Mouse (Mus musculus) midbrain, embryonic 13.5 days (tissue): ENCODE data around the gene Gsk3a. TPM values are rescaled to one million over a fixed set of nuclear protein-coding genes. Genes with fewer than 3 reads are reported as not detected.

Experiments
- ATAC-seq: fragments of 200-750 bp; cut with Nextera tagmentation; 2 replicates; pipeline ENCODE4 v1.8.0; 2017; ENCODE audit warnings: mild to moderate bottlenecking, moderate TSS enrichment, moderate library complexity
- H3K27ac ChIP-seq: fragments of 300-500 bp; sonication (generic); 2 replicates; pipeline ENCODE4 v1.5.1; 2015; ENCODE audit warnings: inconsistent platforms, mild to moderate bottlenecking, moderate library complexity
- H3K27me3 ChIP-seq: fragments of 300-500 bp; sonication (generic); 2 replicates; pipeline ENCODE4 v1.6.1; 2015; ENCODE audit warnings: mild to moderate bottlenecking, inconsistent platforms
- H3K36me3 ChIP-seq: fragments of 300-500 bp; sonication (generic); 2 replicates; pipeline ENCODE4 v1.6.1; 2015; ENCODE audit warnings: mild to moderate bottlenecking, inconsistent platforms
- H3K4me1 ChIP-seq: fragments of 300-500 bp; sonication (generic); replicated peaks from 2 replicates; pipeline ENCODE4 v1.6.1; 2015; ENCODE audit warnings: inconsistent platforms
- H3K4me2 ChIP-seq: fragments of 300-500 bp; sonication (generic); replicated peaks from 2 replicates; pipeline ENCODE4 v1.6.1; 2015; ENCODE audit warnings: moderate library complexity, mild to moderate bottlenecking, inconsistent platforms
- H3K4me3 ChIP-seq: fragments of 300-500 bp; sonication (generic); replicated peaks from 2 replicates; pipeline ENCODE4 v1.5.1; 2015; ENCODE audit warnings: mild to moderate bottlenecking, inconsistent platforms
- H3K9ac ChIP-seq: fragments of 300-500 bp; sonication (generic); replicated peaks from 2 replicates; pipeline ENCODE4 v1.6.1; 2015; ENCODE audit warnings: mild to moderate bottlenecking, inconsistent platforms
- H3K9me3 ChIP-seq: fragments of 300-500 bp; sonication (generic); 2 replicates; pipeline ENCODE4 v1.6.1; 2016; ENCODE audit warnings: mild to moderate bottlenecking, inconsistent platforms
- WGBS: fragments of 180-500 bp; shearing (Covaris S2); methylation state at CpG from one replicate; pipeline ENCODE4 v1.1.7; 2015; 5-methylcytosine and 5-hydroxymethylcytosine counted together
- polyA plus RNA-seq: library from polyadenylated mRNA; unstranded; fragments of >200 nt; fragmentation: Nextera tagmentation; extraction: Ambion mirVana; gene quantifications from 2 replicates; pipeline ENCODE4 v1.2.1, GENCODE M21; 2015

Gsk3a gene
- 13.7 and 15.9 TPM in 2 replicates for polyA plus RNA-seq

DNA sequence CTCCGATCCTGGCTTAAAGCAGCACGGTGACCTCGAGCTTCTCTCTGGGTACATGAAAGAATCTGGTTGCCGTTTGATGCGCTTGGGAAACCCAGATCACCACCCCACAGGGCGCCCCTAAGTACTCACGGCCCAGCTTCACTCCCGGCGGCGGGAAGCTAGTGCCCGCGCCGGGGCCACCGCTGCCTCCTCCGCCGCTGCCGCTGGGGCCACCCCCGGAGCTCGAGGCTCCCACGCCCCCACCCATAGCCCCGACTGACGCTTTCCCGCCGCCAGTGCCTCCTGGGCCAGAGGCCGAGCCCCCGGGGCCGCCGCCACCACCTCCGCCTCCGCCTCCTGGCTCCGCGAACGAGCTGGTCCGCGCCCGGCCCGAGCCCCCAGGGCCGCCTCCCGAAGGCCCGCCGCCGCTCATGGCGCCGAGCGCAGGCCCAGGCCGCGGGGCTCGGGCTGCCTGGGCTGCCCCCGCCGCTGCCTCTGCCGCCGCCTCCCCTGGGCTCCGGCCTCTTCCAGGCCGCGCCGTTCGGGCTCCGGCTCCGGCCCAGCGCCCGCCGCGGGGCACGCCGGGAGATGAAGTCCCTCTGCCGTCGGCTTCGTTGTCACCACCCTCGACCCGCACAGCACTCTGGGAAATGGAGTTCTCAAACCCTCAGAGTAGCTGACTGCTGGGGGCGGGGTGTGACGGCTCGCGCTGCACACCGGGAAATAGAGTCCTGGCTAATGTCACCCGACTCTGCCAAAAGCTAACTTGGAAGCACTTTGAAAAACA is at the start of gene Gsk3a:
Gene Gsk3a (minus strand): TSS at position 603 of the 766 bp plus-strand sequence.
- H3K9me3 ChIP-seq = no peaks in the 10 kb centered on the region
- H3K27ac ChIP-seq = peak within 1 kb of the TSS; percentile 85
- no peaks in the 10 kb centered on the region for H3K27me3 ChIP-seq
- H3K4me3 ChIP-seq = peak within 1 kb of the TSS; percentile 94
- peaks cover 41% of the 10 kb centered on the region for H3K4me1 ChIP-seq
- under 1% methylated on average over 65 of the region's 76 CpGs for WGBS
- H3K9ac ChIP-seq = peak within 1 kb of the TSS; percentile 99
- peak; percentile 87 for ATAC-seq
- peak within 1 kb of the TSS; percentile 80 for H3K4me2 ChIP-seq
- peaks cover 28% of the 10 kb centered on the region for H3K36me3 ChIP-seq

DNA sequence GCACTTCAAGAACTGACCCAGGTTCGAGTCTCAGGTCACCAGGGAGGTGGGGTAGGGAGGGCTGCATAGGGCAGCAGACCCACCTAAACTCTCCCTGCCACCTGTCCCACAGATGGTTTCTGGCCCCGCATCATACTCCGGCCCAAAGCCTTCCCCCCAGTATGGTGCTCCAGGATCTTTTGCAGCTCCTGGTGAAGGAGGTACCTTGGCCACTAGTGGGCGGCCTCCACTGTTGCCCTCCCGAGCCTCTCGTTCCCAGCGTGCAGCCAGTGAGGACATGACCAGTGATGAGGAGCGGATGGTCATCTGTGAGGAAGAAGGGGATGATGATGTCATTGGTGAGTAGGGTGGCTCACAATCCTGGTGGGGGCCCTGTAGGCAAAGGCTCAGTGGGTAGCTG is 49.3 kb upstream of the Gsk3a start:
- 82% methylated on average over 8 of the region's 8 CpGs for WGBS
- Histone ChIP-seq H3K27me3 (no peaks in the 10 kb centered on the region), H3K9me3 (no peaks in the 10 kb centered on the region), H3K9ac (no peak overlapping the region), H3K4me2 (no peak overlapping the region), H3K27ac (no peak overlapping the region), H3K4me1 (peaks cover 46% of the 10 kb centered on the region), H3K36me3 (peaks cover 74% of the 10 kb centered on the region), H3K4me3 (no peak overlapping the region)
- ATAC-seq = no peak

- Histone ChIP-seq H3K9me3 (no peaks in the 10 kb centered on the region), H3K36me3 (peaks cover 61% of the 10 kb centered on the region), H3K4me2 (no peak overlapping the region), H3K4me3 (no peak overlapping the region), H3K27ac (no peak overlapping the region), H3K4me1 (peaks cover 46% of the 10 kb centered on the region), H3K27me3 (no peaks in the 10 kb centered on the region), H3K9ac (0 out of 2 replicates have a peak overlapping the region, but pooled peaks have one; percentile 86)
- WGBS = 93% methylated on average over 20 of the region's 20 CpGs
- no peak for ATAC-seq
These were observed 48.0 kb upstream of the Gsk3a start for GRCm38 (mm10) chr7:25285511-25286238.

DNA sequence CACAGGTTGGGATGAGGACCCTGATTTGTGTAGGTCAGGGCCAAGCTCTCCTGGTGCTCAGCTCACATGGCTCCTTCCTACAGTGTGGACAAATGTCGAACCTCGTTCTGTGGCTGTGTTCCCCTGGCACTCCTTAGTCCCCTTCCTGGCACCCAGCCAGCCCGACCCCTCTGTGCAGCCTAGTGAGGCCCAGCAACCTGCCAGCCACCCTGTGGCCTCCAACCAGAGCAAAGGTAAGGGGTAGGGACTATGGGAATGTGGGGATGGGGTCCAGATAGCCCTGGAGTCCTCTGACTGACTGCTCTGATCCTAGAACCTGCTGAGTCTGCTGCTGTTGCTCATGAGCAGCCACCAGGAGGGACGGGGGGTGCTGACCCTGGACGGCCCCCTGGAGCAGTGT is 47.1 kb upstream of the Gsk3a start:
- no peaks in the 10 kb centered on the region for H3K27me3 ChIP-seq
- H3K27ac ChIP-seq = 0 out of 2 replicates have a peak overlapping the region, but pooled peaks have one; percentile 58
- H3K4me3 ChIP-seq = peak overlapping the region; percentile 8; the same call in 1 of the 2 replicates
- no peaks in the 10 kb centered on the region for H3K9me3 ChIP-seq
- H3K4me1 ChIP-seq = peaks cover 51% of the 10 kb centered on the region
- peaks cover 51% of the 10 kb centered on the region for H3K36me3 ChIP-seq
- peak overlapping the region; percentile 86 for H3K9ac ChIP-seq
- WGBS = 74% methylated on average over 5 of the region's 5 CpGs
- peak overlapping the region; percentile 80 for H3K4me2 ChIP-seq
- no peak for ATAC-seq

DNA sequence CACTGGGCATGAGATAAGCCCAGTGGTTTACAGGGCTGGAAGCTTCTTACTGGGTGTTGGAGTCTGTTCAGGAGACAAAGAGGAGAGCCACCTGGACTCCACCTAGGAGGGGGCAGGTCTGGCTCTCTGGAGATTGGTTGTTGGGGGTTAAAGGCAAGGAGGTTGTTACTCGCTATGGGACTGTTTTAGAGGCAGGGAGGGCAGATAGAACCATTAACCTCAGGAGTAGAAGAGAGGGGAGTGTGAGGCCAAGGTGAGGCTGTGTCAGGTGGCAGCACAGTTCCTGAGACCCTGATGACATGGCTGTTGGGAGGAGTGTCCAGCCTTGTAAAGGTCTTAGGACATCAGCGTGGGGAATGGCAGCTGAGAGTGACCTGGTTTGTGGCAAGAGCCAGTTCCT is 46.5 kb upstream of the Gsk3a start:
- no peaks in the 10 kb centered on the region for H3K9me3 ChIP-seq
- peaks cover 46% of the 10 kb centered on the region for H3K36me3 ChIP-seq
- WGBS = 64% methylated on average over 2 of the region's 2 CpGs
- peak overlapping the region; percentile 86 for H3K9ac ChIP-seq
- H3K27me3 ChIP-seq = no peaks in the 10 kb centered on the region
- H3K27ac ChIP-seq = peak overlapping the region; percentile 100
- ATAC-seq = no peak
- peak overlapping the region; percentile 67 for H3K4me3 ChIP-seq
- peak overlapping the region; percentile 80 for H3K4me2 ChIP-seq
- H3K4me1 ChIP-seq = peaks cover 56% of the 10 kb centered on the region

DNA sequence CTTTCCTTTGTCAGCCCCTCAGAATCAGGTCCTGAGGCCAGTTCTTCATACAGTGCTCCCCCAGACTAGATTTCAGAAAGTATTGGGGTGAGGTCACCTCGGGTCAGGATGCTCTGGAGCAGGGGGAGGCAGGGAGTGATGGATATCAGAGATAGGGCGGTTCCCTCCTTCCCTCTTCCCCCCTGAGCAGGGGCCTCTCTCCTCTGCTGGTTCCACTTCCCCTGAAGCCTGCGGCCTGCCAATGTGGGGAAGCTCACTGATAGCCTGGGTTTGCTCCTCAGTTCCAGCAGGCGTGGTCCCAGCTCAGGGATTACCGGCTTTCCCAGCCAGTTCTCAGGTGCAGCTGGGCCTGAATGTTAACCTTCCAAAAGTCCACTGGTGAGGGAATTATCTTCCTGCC is 46.0 kb upstream of the Gsk3a start:
- ATAC-seq = no peak
- 30% methylated on average over 5 of the region's 5 CpGs for WGBS
- Histone ChIP-seq H3K4me3 (peak overlapping the region; percentile 67), H3K36me3 (peaks cover 40% of the 10 kb centered on the region), H3K27me3 (no peaks in the 10 kb centered on the region), H3K27ac (peak overlapping the region; percentile 100), H3K9me3 (no peaks in the 10 kb centered on the region), H3K4me1 (peaks cover 56% of the 10 kb centered on the region), H3K9ac (peak overlapping the region; percentile 86), H3K4me2 (peak overlapping the region; percentile 80)

DNA sequence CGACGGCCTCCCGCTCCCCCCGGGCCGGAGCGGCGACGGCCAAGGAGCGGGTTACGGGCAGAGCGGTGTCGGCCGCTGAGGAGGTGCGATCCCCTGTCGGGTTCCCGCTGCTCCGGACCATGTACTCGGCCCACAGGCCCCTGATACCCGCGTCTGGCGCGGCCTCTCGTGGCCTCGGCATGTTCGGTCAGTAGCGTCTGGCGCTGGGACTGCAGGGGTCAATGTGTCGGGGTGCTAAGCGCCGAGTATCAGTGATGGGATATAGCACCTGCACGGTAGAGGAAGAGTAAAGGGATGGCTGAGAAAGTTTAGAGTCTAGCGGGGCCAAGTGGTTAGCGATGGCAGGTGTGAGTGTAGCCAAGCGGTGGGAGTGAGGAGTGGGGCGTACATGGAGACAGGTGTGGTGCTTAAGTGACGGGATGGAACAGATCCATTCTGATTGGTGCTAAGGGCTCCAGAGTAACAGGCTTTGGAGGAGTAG is 45.1 kb upstream of the Gsk3a start:
- ATAC-seq = peak; percentile 4
- H3K27me3 ChIP-seq = no peaks in the 10 kb centered on the region
- peak overlapping the region; percentile 100 for H3K27ac ChIP-seq
- peak overlapping the region; percentile 86 for H3K9ac ChIP-seq
- H3K4me2 ChIP-seq = peak overlapping the region; percentile 80
- H3K36me3 ChIP-seq = peaks cover 32% of the 10 kb centered on the region
- no peaks in the 10 kb centered on the region for H3K9me3 ChIP-seq
- H3K4me1 ChIP-seq = peaks cover 59% of the 10 kb centered on the region
- peak overlapping the region; percentile 67 for H3K4me3 ChIP-seq
- under 1% methylated on average over 22 of the region's 36 CpGs for WGBS

GRCm38 (mm10) chr7:25281734-25282601 is 44.3 kb upstream of the Gsk3a start:
- H3K9ac ChIP-seq = peak overlapping the region; percentile 86
- peak; percentile 69 for ATAC-seq
- WGBS = under 1% methylated on average over 58 of the region's 108 CpGs

DNA sequence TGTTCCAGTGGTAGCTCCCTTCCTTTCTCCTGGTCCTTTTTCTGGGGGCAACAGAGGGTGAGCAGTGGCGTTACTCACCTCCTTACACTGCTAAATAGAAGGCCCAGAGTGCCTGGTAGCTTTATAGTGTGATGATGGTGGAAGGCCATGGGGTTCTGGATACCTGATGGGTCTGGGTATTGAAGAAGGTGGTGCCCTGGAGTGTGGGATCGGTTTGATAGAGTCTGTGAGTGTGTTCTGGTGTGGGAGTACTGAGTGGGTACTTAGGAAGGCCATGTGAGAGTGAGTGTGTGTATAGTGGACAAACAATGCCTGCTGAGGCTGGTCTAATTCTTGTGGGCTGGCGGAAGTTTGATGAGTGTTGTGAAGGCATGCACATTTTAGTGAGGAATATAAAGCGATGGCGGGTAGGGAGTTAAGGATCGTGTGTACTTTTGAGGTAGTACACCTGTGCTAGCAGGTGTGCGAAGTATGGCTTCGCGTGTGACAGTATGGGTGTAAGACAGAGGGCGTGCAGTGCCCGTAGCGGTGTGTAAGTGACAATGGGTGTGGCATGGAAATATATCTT is 43.6 kb upstream of the Gsk3a start:
- WGBS = 24% methylated on average over 12 of the region's 12 CpGs
- Histone ChIP-seq H3K9me3 (no peaks in the 10 kb centered on the region), H3K4me1 (peaks cover 72% of the 10 kb centered on the region), H3K9ac (peak overlapping the region; percentile 85; the same call in 1 of the 2 replicates), H3K27me3 (no peaks in the 10 kb centered on the region), H3K4me2 (peak overlapping the region; percentile 80), H3K36me3 (peaks cover 16% of the 10 kb centered on the region), H3K27ac (peak overlapping the region; percentile 100), H3K4me3 (peak overlapping the region; percentile 67)
- no peak for ATAC-seq

More at GRCm38 (mm10) chr7:25281734-25282601, 44.3 kb upstream of the Gsk3a start:
- Histone ChIP-seq H3K4me3 (peak overlapping the region; percentile 67), H3K27ac (peak overlapping the region; percentile 100), H3K27me3 (no peaks in the 10 kb centered on the region), H3K4me1 (peaks cover 66% of the 10 kb centered on the region), H3K36me3 (peaks cover 24% of the 10 kb centered on the region), H3K9me3 (no peaks in the 10 kb centered on the region), H3K4me2 (peak overlapping the region; percentile 80)

DNA sequence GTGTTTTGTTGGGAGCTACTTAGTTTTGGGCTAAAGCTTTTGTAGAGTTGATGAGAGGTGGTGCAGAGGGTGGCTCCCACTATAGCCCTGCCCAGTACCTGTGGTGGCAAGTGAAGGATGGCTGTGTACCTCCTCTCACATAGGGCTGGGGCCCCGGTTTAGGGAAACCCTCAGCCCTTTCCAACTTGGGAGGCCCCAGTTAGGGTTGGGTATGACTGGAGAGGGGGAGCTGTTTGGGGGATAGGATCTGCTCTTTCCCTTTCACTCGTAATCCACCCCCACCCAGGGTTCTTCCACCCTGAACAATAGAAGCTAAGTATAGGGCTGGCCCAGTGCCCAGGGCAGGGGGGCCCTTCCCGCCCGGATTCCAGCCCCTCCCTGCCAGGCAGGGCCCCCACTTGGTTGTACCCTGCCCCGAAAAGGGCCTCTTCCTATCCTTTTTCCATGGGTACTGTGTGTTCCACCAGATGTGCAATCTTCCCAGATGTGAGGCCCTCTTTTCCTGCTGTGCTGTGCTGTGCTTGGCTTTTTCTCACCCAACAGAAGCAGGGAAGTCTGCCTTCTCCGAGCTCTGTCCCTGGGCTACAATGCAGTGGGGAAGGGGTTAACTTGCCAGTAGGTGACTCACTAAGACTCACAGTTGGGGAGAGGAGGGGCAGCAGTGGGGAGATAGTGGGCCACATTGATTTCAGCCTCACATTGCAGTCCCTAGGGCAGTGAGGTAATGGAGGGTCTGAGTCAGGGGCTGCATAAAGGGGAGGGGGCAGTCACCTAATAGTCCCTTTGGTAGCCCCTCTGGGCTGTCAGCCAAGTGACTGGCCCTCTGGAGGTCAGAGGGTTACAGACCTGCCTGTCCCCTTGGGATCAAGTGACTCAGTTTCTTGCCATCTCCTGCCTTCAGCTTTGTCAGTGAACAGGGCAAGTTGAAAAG is 42.5 kb upstream of the Gsk3a start:
- peak overlapping the region; percentile 80 for H3K4me2 ChIP-seq
- WGBS = 2% methylated on average over 6 of the region's 6 CpGs
- peaks cover 6% of the 10 kb centered on the region for H3K36me3 ChIP-seq
- no peaks in the 10 kb centered on the region for H3K27me3 ChIP-seq
- H3K9ac ChIP-seq = peak overlapping the region; percentile 85
- peak overlapping the region; percentile 100 for H3K27ac ChIP-seq
- peaks cover 76% of the 10 kb centered on the region for H3K4me1 ChIP-seq
- H3K4me3 ChIP-seq = peak overlapping the region; percentile 67
- no peaks in the 10 kb centered on the region for H3K9me3 ChIP-seq
- peak; percentile 12; the same call in 1 of the 2 replicates for ATAC-seq
